Mouse (Mus musculus) kidney, postnatal 0 days (tissue): ENCODE measurements around the gene Olfr628. TPM values are rescaled to one million over a fixed set of nuclear protein-coding genes. Genes with fewer than 3 reads are reported as not detected.
"Not testable (repeated sequence)": the region's sequence is repeated elsewhere in the genome, so short reads cannot be mapped to it uniquely, and the experiment has no call there.

Source experiments
- ATAC-seq: fragments of 200-750 bp; cut with Nextera tagmentation; replicated peaks from 2 replicates; pipeline ENCODE4 v1.8.0; 2017; ENCODE audit warnings: low read depth, moderate number of reproducible peaks, moderate TSS enrichment, moderate library complexity; ENCODE audit not compliant: low FRiP score
- DNase-seq: peaks from one replicate; pipeline ENCODE4 v3.0.0-alpha.2; 2016; ENCODE audit warnings: low spot score
- H3K27ac ChIP-seq: fragments of 300-500 bp; sonication (generic); 2 replicates; pipeline ENCODE4 v1.5.1; 2014; ENCODE audit warnings: mild to moderate bottlenecking
- H3K27me3 ChIP-seq: fragments of 300-500 bp; sonication (generic); 2 replicates; pipeline ENCODE4 v1.6.1; 2014; ENCODE audit warnings: low read length, mixed read lengths; ENCODE audit not compliant: insufficient read depth
- H3K36me3 ChIP-seq: fragments of 300-500 bp; sonication (generic); 2 replicates; pipeline ENCODE4 v1.6.1; 2014; ENCODE audit warnings: low read length, mixed read lengths; ENCODE audit not compliant: insufficient read depth
- H3K4me1 ChIP-seq: fragments of 300-500 bp; sonication (generic); replicated peaks from 2 replicates; pipeline ENCODE4 v1.6.1; 2014; ENCODE audit warnings: antibody characterized with exemption, low read length, mixed read lengths; ENCODE audit not compliant: insufficient read depth
- H3K4me2 ChIP-seq: fragments of 300-500 bp; sonication (generic); 2 replicates; pipeline ENCODE4 v1.6.1; 2014; ENCODE audit warnings: mild to moderate bottlenecking, low read length, moderate library complexity, mixed read lengths
- H3K4me3 ChIP-seq: fragments of 300-500 bp; sonication (generic); replicated peaks from 2 replicates; pipeline ENCODE4 v1.5.1; 2014; ENCODE audit warnings: low read depth, low read length
- H3K9ac ChIP-seq: fragments of 300-500 bp; sonication (generic); 2 replicates; pipeline ENCODE4 v1.6.1; 2014; ENCODE audit warnings: low read depth, low read length
- H3K9me3 ChIP-seq: fragments of 300-500 bp; sonication (generic); replicated peaks from 2 replicates; pipeline ENCODE4 v1.6.1; 2016; ENCODE audit warnings: low read length, inconsistent platforms, mixed read lengths
- CTCF ChIP-seq: IDR thresholded peaks from 2 replicates; pipeline ENCODE4 v1.5.1; 2016; ENCODE audit warnings: antibody characterized with exemption, low read depth, mild to moderate bottlenecking, moderate library complexity
- WGBS: fragments of 180-500 bp; shearing (Covaris S2); extraction: QIAGEN DNeasy Blood & Tissue Kit; methylation state at CpG from one replicate; pipeline ENCODE4 v1.1.7; 2014; 5-methylcytosine and 5-hydroxymethylcytosine counted together
- polyA plus RNA-seq: library from polyadenylated mRNA; unstranded; fragments of >200 nt; fragmentation: Nextera tagmentation; extraction: Ambion mirVana; gene quantifications from 2 replicates; pipeline ENCODE4 v1.2.1, GENCODE M21; 2015

Olfr628 gene
- not detected in 2 replicates for polyA plus RNA-seq

- no peak for TF ChIP-seq CTCF
- Histone ChIP-seq H3K36me3 (no peaks in the 10 kb centered on the region), H3K27me3 (no peaks in the 10 kb centered on the region), H3K9me3 (no peaks in the 10 kb centered on the region), H3K4me2 (no peak within 1 kb of the TSS), H3K4me1 (no peaks in the 10 kb centered on the region), H3K4me3 (no peak within 1 kb of the TSS), H3K9ac (no peak within 1 kb of the TSS), H3K27ac (no peak within 1 kb of the TSS)
- no peak for DNase-seq
- 93% methylated on average over 1 of the region's 1 CpGs for WGBS
- no peak for ATAC-seq
These were observed at the start of gene Olfr628 for GRCm38 (mm10) chr7:103730074-103730473. Gene Olfr628, plus strand, starts transcription at chr7:103730374.

- H3K9ac ChIP-seq = no peak within 1 kb of the TSS
- no peaks in the 10 kb centered on the region for H3K27me3 ChIP-seq
- H3K36me3 ChIP-seq = no peaks in the 10 kb centered on the region
- H3K9me3 ChIP-seq = no peaks in the 10 kb centered on the region
- DNase-seq (no peak), ATAC-seq (no peak)
- no peak for TF ChIP-seq CTCF
- no peak within 1 kb of the TSS for H3K4me3 ChIP-seq
- H3K27ac ChIP-seq = no peak within 1 kb of the TSS
- H3K4me1 ChIP-seq = no peaks in the 10 kb centered on the region
- H3K4me2 ChIP-seq = no peak within 1 kb of the TSS
These were observed 47.8 kb upstream of the Olfr628 start, which contains the start of gene Olfr625-ps1 for GRCm38 (mm10) chr7:103682420-103682819. Gene Olfr625-ps1, plus strand, starts transcription at chr7:103682720.

GRCm38 (mm10) chr7:103699469-103699868 is 30.7 kb upstream of the Olfr628 start:
- H3K9ac ChIP-seq = no peak overlapping the region
- WGBS = 90% methylated on average over 4 of the region's 4 CpGs
- ATAC-seq (no peak), DNase-seq (no peak)
- H3K27me3 ChIP-seq = no peaks in the 10 kb centered on the region
- TF ChIP-seq CTCF = no peak
- H3K9me3 ChIP-seq = no peaks in the 10 kb centered on the region
- no peaks in the 10 kb centered on the region for H3K36me3 ChIP-seq
- no peak overlapping the region for H3K27ac ChIP-seq
- no peak overlapping the region for H3K4me3 ChIP-seq
- no peaks in the 10 kb centered on the region for H3K4me1 ChIP-seq
- H3K4me2 ChIP-seq = no peak overlapping the region

GRCm38 (mm10) chr7:103712024-103712423 is 18.1 kb upstream of the Olfr628 start:
- ATAC-seq (no peak), DNase-seq (peak; percentile 1)

GRCm38 (mm10) chr7:103714371-103714770 is 15.8 kb upstream of the Olfr628 start, which contains the start of gene Olfr243:
Gene Olfr243, plus strand, starts transcription at chr7:103714671.
- no peak for ATAC-seq
- H3K4me3 ChIP-seq = no peak within 1 kb of the TSS
- no peak within 1 kb of the TSS for H3K9ac ChIP-seq
- no peak for DNase-seq
- no peak within 1 kb of the TSS for H3K27ac ChIP-seq
- H3K36me3 ChIP-seq = no peaks in the 10 kb centered on the region
- no peaks in the 10 kb centered on the region for H3K27me3 ChIP-seq
- no peaks in the 10 kb centered on the region for H3K9me3 ChIP-seq
- H3K4me1 ChIP-seq = no peaks in the 10 kb centered on the region
- no peak within 1 kb of the TSS for H3K4me2 ChIP-seq
- no peak for TF ChIP-seq CTCF

More at GRCm38 (mm10) chr7:103712024-103712423, 18.1 kb upstream of the Olfr628 start:
- Histone ChIP-seq H3K9ac (no peak overlapping the region), H3K27me3 (no peaks in the 10 kb centered on the region), H3K36me3 (no peaks in the 10 kb centered on the region), H3K27ac (no peak overlapping the region), H3K4me1 (no peaks in the 10 kb centered on the region), H3K9me3 (no peaks in the 10 kb centered on the region), H3K4me2 (no peak overlapping the region), H3K4me3 (no peak overlapping the region)
- TF ChIP-seq CTCF = peak; percentile 45; the same call in 1 of the 2 replicates
- 26% methylated on average over 2 of the region's 2 CpGs for WGBS

- H3K4me1 ChIP-seq, H3K9ac ChIP-seq, H3K27me3 ChIP-seq, H3K4me3 ChIP-seq, H3K9me3 ChIP-seq, H3K36me3 ChIP-seq, ATAC-seq, H3K27ac ChIP-seq, DNase-seq, H3K4me2 ChIP-seq: not testable (repeated sequence)
- WGBS = 95% methylated on average over 1 of the region's 1 CpGs
These were observed 13.8 kb upstream of the Olfr628 start for GRCm38 (mm10) chr7:103716398-103716797.

- no peaks in the 10 kb centered on the region for H3K27me3 ChIP-seq
- H3K9me3 ChIP-seq = no peaks in the 10 kb centered on the region
- H3K4me2 ChIP-seq = no peak within 1 kb of the TSS
- H3K4me3 ChIP-seq = no peak within 1 kb of the TSS
- WGBS = 74% methylated on average over 2 of the region's 2 CpGs
- H3K9ac ChIP-seq = no peak within 1 kb of the TSS
- H3K27ac ChIP-seq = no peak within 1 kb of the TSS
- no peaks in the 10 kb centered on the region for H3K4me1 ChIP-seq
- no peaks in the 10 kb centered on the region for H3K36me3 ChIP-seq
- TF ChIP-seq CTCF = no peak
- DNase-seq (no peak), ATAC-seq (no peak)
These were observed 14.7 kb downstream of the Olfr628 start, which contains the start of gene Olfr629 for GRCm38 (mm10) chr7:103744843-103745242. Gene Olfr629, minus strand, starts transcription at chr7:103744943.
